Mouse (Mus musculus): Measurements from ENCODE around the gene Olfr282.

DNA sequence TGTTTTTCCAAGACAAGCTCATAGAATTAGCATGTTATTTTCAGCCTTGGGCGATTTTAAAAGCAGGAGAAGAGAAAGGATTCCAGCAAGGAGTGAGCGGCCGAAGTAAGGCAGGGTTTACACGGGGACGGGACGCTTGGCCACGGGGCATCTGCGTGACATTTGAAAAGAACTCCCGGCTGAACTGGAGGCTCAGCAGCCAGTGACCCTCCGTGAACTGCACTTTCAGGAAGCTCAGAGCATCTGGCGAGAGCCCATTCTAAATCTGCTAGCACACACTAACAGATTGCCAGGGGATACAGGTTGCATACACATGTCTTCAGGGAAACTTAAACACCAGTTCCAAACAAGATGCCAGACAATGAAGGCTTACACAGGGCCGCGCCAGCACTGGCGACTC is 6.7 kb upstream of the Olfr282 start:
- TF ChIP-seq POLR2A (IDR thresholded peaks at IDR 0.05; ENCODE audit: borderline replicate concordance, insufficient read depth, low read length) = no peak
- no peak for TF ChIP-seq CTCF (IDR thresholded peaks at IDR 0.05; ENCODE audit: borderline replicate concordance, insufficient read depth, low read depth, low read length)
